Mouse (Mus musculus): ENCODE measurements around the gene Toe1.

DNA sequence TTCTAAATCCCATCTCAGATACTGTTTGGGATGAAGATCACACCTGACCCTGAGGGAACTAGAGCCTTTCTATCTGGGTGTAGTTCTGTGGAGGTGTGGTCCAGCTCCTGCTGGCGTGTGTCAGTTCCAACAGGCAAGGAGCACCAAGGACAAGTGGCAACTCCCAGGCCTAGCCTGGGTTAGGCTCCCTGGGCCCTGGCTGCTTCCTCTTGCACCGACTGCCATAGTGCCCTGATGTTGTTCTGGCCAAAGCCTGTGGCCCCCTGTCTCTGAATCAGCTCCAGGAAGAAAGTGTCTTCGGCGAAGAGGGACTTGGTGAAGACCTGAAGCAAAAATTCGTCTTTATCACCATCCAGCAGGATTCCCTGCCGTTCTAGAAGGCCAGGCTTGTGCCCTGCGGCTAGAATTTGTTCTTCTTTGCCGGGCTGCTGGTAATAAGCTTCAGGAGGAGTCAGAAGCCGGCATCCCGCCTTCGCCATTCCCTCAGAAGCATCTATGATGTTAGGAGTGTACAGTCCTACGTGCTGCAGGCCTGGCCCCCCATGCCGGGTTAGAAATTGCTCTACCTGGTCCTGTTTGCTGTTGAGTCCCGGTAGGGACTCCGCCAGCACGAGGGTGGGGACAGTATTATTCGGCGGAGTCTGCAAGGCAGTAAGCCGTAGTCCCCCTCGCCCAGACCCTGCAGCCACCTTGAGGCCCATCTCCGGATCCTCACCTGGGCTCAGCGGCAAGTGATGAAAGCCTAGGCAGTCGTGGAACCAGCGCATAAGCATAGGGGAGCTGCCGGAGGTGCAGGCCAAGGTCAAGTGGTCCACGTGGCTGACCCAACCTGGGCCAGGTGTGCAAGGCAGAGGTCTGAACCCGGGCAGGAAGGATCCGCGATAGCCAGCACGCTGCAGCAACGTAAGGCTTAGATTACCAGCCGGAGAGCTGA, 12.8 kb upstream of the Toe1 start:
- TF ChIP-seq POLR2AphosphoS5 (IDR thresholded peaks at IDR 0.05; ENCODE audit: insufficient replicate concordance, low read depth, low read length) = no peak
- no peak for TF ChIP-seq CTCF (IDR thresholded peaks at IDR 0.05; ENCODE audit: low read depth, low read length)
- no peak for TF ChIP-seq TAL1 (conservative IDR thresholded peaks at IDR 0.05; ENCODE audit: low read depth, low read length)
- no peak for TF ChIP-seq GATA2 (IDR thresholded peaks at IDR 0.05; ENCODE audit: borderline replicate concordance, low read depth, low read length)

All from G1E (cell line).